Mouse (Mus musculus) gastrocnemius, postnatal 10 days (tissue): ENCODE measurements around the gene Gm6871. TPM values are rescaled to one million over a fixed set of nuclear protein-coding genes. Genes with fewer than 3 reads are reported as not detected.
"Not testable (repeated sequence)": the region's sequence is repeated elsewhere in the genome, so short reads cannot be mapped to it uniquely, and the experiment has no call there.

Experiments used
- DNase-seq: peaks from one replicate; pipeline ENCODE4 v3.0.0; 2021; ENCODE audit warnings: mixed read lengths
- long read RNA-seq, 2 experiments: library from polyadenylated mRNA; stranded (forward); transcript quantifications; one replicate each; pipeline ENCODE4 v2.0.0; 2021
- total RNA-seq, 2 experiments: library from RNA; stranded (reverse); gene quantifications; 2 replicates each; pipeline ENCODE4 v1.2.3; 2021

Gm6871 gene
- total RNA-seq: not detected
- long read RNA-seq, experiment 1: 0 reads
- long read RNA-seq, experiment 2: 0 reads

GRCm38 (mm10) chr7:41573562-41573961 is at the start of gene Gm6871:
Gene Gm6871 (minus strand): TSS chr7:41573662.
- not testable (repeated sequence) for DNase-seq

DNA sequence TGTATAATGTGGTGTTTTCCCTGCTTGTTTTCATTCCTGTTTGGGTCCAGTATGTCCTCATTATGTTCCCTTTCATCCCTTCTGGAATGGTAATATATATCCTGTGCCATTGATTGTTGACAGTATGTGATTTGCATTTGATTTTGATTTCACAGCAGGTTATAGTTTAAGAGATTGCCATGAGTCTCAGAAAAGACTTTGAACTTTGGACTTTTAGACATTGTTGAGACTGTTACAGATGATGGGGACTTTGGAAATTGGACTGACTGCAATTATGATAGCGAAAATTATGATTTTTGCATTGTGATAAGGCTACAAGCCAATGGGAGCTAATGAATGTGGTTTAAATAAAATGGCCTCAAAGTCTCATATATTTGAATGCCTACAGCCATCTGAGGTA is 42.8 kb upstream of the Gm6871 start:
- DNase-seq: not testable (repeated sequence)

- DNase-seq: no peak
Measured at GRCm38 (mm10) chr7:41611654-41612053, 38.2 kb upstream of the Gm6871 start.

DNA sequence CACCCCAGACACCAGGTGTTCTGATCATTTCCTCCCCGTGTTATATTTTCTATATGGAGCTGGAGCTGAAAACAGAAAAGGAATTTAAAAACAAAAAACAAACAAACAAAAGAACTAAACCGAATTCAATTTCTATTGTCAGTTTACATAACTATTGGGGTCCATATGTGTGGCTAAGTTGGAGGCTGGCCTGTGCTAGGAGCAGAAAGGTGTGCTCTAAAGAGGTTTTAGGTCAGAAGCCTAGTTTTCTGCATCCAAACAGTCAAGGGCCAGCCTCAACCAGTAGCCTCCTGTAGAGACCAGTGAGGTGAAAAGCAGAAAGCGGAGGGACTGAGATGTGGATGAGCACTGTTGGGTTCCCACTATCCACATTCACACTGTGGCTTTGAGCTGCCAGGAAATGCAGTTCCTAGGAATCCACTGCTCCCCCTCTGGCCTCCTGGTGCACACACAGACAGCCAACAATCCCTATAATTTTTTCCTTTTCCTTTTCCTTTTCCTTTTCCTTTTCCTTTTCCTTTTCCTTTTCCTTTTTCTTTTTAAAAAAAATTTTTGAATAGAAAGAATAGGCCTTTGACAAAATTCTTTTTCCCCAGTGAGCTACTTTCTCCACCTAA is 26.6 kb upstream of the Gm6871 start:
- DNase-seq: no peak

- DNase-seq: peak; percentile 80
Measured at GRCm38 (mm10) chr7:41599034-41599813, 25.8 kb upstream of the Gm6871 start, which contains the start of gene 2610021A01Rik. Gene 2610021A01Rik (plus strand): TSS chr7:41599230.

DNA sequence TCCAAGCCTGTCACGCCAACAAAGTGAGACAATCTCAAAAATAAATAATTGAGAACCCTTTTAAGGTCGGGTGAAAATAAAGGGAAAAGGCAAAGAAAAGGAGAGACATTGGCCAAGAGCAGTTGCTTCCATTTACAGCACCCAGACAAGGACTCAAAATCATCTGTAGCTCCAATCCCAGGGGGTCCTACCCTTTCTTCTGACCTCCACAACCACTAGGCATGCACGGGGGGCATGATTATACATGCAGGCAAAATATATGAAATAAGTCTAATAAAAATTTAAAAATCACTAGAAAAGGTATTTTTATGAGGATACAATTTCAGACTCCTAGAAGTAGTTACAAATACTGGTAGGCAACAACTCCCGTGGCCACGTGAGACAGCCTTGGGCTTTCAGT is 25.2 kb upstream of the Gm6871 start:
- DNase-seq: no peak

- DNase-seq: not testable (repeated sequence)
Measured at GRCm38 (mm10) chr7:41587831-41588230, 14.4 kb upstream of the Gm6871 start.

- no peak for DNase-seq
Measured at GRCm38 (mm10) chr7:41582028-41582427, 8.6 kb upstream of the Gm6871 start.

GRCm38 (mm10) chr7:41577956-41578355 is 4.5 kb upstream of the Gm6871 start:
- DNase-seq: no peak

GRCm38 (mm10) chr7:41560681-41561080 is 12.8 kb downstream of the Gm6871 start:
- DNase-seq: no peak

DNA sequence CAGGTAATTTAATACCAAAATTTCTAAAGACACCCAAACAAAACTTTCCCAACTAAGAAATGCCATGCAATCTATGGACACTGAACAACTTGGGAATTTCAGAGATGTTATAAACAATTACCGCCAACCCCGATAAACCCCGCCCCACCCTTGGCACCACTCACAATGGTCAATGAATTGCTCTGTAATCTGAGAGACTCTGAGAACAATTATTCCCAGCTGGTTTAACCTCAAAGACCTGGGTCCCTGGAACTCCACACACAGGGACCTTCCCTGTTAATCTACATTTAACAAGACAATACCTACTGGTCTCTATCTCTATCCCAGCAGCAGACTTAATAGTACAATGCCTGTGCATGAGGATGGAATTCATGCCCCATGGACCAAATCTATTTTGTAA is 60.8 kb downstream of the Gm6871 start:
- no peak for DNase-seq

DNA sequence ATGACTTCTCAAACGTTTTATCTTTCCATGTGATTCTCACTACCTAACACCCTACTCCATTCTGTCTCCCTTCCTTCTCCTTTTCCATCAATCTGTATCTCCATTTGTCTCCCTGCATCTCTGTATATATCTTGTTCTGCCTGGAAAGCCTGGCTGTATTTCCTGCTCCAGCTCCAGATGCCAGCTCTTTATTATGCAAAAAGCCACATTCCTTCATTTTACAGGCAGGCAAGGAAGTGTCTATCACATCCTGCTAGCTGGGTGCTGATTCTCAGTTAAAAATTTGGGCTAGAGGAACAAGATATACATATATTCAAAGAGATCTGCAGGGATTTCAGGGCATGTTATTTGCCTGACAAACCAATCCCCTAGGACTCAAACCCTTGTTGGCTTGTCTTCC is 61.3 kb downstream of the Gm6871 start:
- no peak for DNase-seq

GRCm38 (mm10) chr7:41502402-41502801 is 71.1 kb downstream of the Gm6871 start:
- DNase-seq: no peak

GRCm38 (mm10) chr7:41500151-41500934 is 73.1 kb downstream of the Gm6871 start:
- DNase-seq: peak; percentile 41

DNA sequence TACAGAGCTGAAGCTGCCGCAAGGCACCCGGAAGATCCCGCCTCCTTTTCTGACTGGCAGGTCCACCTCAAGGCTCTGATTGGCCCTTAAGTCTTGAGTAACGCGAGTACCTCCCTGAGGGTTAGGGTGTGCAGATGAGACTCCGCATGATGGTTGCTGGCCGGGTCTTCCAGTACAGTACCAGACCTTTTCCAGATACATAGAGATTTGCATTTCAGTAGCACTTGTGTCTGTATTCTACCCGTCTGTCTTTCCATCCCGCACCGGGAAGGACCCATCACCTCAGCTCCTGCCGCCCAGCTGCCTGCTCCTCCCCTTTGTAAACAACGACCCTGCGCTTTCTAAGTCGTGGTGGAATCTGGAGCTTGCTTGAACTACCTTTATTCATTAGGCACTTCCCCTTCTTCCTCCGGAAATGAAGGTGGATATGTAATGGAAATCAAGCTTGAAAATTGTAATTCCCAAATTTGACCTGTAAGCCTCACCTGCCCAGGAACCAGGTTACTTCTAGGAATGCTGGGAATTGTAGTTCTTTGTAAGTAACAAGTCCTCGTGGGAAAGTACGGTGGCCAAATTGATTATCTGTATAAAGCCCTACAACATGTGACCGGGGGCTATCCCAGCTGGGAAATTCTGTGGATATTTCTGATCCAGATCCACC is 73.9 kb downstream of the Gm6871 start, which contains the start of the genes Gm20449 and AW146154:
TSS of gene Gm20449 (minus strand) at position 29 of the 661 bp plus-strand sequence.
TSS of gene AW146154 (minus strand) at position 502 of the 661 bp plus-strand sequence.
- peak; percentile 96 for DNase-seq

DNA sequence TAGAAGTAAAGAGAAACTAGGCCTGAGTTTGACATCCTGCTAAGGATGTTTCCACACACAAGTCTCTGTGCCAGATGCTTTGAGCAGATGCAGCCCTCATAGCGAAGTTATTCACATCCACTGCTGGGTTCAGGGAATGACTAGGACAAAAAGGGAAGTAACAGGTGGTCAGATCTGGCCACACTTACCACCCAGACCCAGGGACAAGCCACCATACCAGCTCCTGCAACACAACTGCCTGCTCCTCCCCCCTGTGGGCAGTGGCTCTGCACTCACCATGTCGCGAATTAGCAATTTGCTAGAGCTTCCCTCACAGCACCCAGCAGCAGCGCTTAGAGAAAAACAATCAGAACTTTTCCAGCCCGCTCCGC is 74.5 kb downstream of the Gm6871 start:
- DNase-seq: not testable (repeated sequence)

DNA sequence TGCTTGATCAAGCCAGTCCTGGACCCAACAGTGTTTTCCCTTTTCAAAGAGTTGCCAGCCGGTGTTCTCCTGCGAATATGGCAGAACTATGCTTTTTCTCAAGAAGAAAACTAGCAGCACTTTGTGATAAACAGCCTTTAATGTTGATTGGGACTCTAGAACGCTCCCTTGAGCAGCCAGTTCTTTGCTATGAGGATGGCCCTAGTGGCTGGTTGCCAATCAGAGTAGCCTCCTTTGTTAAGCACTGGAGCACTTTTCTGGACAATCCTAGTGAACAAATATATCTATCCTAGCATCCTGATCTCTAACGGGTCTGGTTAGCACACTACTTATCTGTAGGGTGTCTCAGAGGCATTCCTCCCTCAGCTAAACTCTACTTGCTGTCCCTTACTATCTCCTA is 75.0 kb downstream of the Gm6871 start:
- DNase-seq: peak; percentile 18

GRCm38 (mm10) chr7:41497871-41498270 is 75.6 kb downstream of the Gm6871 start:
- no peak for DNase-seq
